Mouse (Mus musculus) embryonic facial prominence, embryonic 15.5 days (tissue): ENCODE results near the gene Slc44a1. TPM values are rescaled to one million over a fixed set of nuclear protein-coding genes. Genes with fewer than 3 reads are reported as not detected.

Experiments
- ATAC-seq: fragments of 200-750 bp; cut with Nextera tagmentation; 2 replicates; pipeline ENCODE4 v1.8.0; 2017; ENCODE audit warnings: low read depth, moderate TSS enrichment; ENCODE audit not compliant: insufficient number of reproducible peaks, low FRiP score, low TSS enrichment
- H3K27ac ChIP-seq: fragments of 300-500 bp; sonication (generic); replicated peaks from 2 replicates; pipeline ENCODE4 v1.5.1; 2015; ENCODE audit warnings: mild to moderate bottlenecking, inconsistent platforms
- H3K27me3 ChIP-seq: fragments of 300-500 bp; sonication (generic); 2 replicates; pipeline ENCODE4 v1.6.1; 2015; ENCODE audit warnings: inconsistent platforms
- H3K36me3 ChIP-seq: fragments of 300-500 bp; sonication (generic); 2 replicates; pipeline ENCODE4 v1.6.1; 2015; ENCODE audit warnings: mild to moderate bottlenecking, inconsistent platforms
- H3K4me1 ChIP-seq: fragments of 300-500 bp; sonication (generic); 2 replicates; pipeline ENCODE4 v1.6.1; 2015; ENCODE audit warnings: inconsistent platforms
- H3K4me2 ChIP-seq: fragments of 300-500 bp; sonication (generic); replicated peaks from 2 replicates; pipeline ENCODE4 v1.6.1; 2015; ENCODE audit warnings: mild to moderate bottlenecking, inconsistent platforms
- H3K4me3 ChIP-seq: fragments of 300-500 bp; sonication (generic); replicated peaks from 2 replicates; pipeline ENCODE4 v1.5.1; 2015; ENCODE audit warnings: mild to moderate bottlenecking, inconsistent platforms
- H3K9ac ChIP-seq: fragments of 300-500 bp; sonication (generic); 2 replicates; pipeline ENCODE4 v1.6.1; 2015; ENCODE audit warnings: inconsistent platforms
- H3K9me3 ChIP-seq: fragments of 300-500 bp; sonication (generic); replicated peaks from 2 replicates; pipeline ENCODE4 v1.6.1; 2016; ENCODE audit warnings: inconsistent platforms
- WGBS: fragments of 180-500 bp; shearing (Covaris S2); methylation state at CpG from one replicate; pipeline ENCODE4 v1.1.7; 2015; 5-methylcytosine and 5-hydroxymethylcytosine counted together
- polyA plus RNA-seq: library from polyadenylated mRNA; unstranded; fragments of >200 nt; fragmentation: Nextera tagmentation; extraction: Ambion mirVana; gene quantifications from 2 replicates; pipeline ENCODE4 v1.2.1, GENCODE M21; 2015

The Slc44a1 gene
- polyA plus RNA-seq, 1 experiment from 2014 or later: 47.9 TPM

- H3K4me2 ChIP-seq: no peak overlapping the region
- ATAC-seq: no peak
- 0 out of 2 replicates have a peak overlapping the region, but pooled peaks have one; percentile 17 for H3K27ac ChIP-seq
- H3K36me3 ChIP-seq: no peaks in the 10 kb centered on the region
- H3K9ac ChIP-seq: no peak overlapping the region
- H3K4me1 ChIP-seq: peaks cover 11% of the 10 kb centered on the region; the same call in 1 of the 2 replicates
- no peaks in the 10 kb centered on the region for H3K27me3 ChIP-seq
- H3K4me3 ChIP-seq: no peak overlapping the region
- no peaks in the 10 kb centered on the region for H3K9me3 ChIP-seq
- WGBS: 12% methylated on average over 5 of the region's 5 CpGs
Observed at GRCm38 (mm10) chr4:53409526-53410085, 30.6 kb upstream of the Slc44a1 start.

GRCm38 (mm10) chr4:53410752-53411151 lies 29.5 kb upstream of the Slc44a1 start:
- Histone ChIP-seq H3K36me3 (no peaks in the 10 kb centered on the region), H3K9ac (no peak overlapping the region), H3K4me3 (no peak overlapping the region), H3K27me3 (no peaks in the 10 kb centered on the region), H3K4me2 (no peak overlapping the region), H3K9me3 (no peaks in the 10 kb centered on the region), H3K27ac (no peak overlapping the region), H3K4me1 (peaks cover 12% of the 10 kb centered on the region)
- 70% methylated on average over 5 of the region's 5 CpGs for WGBS
- no peak for ATAC-seq

GRCm38 (mm10) chr4:53411958-53412870 lies 28.0 kb upstream of the Slc44a1 start:
- no peak for ATAC-seq
- H3K9me3 ChIP-seq: no peaks in the 10 kb centered on the region
- no peaks in the 10 kb centered on the region for H3K27me3 ChIP-seq
- no peak overlapping the region for H3K4me3 ChIP-seq
- H3K4me1 ChIP-seq: peaks cover 24% of the 10 kb centered on the region
- H3K36me3 ChIP-seq: no peaks in the 10 kb centered on the region
- no peak overlapping the region for H3K27ac ChIP-seq
- H3K9ac ChIP-seq: no peak overlapping the region
- 82% methylated on average over 9 of the region's 9 CpGs for WGBS
- no peak overlapping the region for H3K4me2 ChIP-seq

GRCm38 (mm10) chr4:53412991-53413390 lies 27.2 kb upstream of the Slc44a1 start:
- ATAC-seq: no peak
- WGBS: 51% methylated on average over 6 of the region's 6 CpGs
- no peak overlapping the region for H3K27ac ChIP-seq

DNA sequence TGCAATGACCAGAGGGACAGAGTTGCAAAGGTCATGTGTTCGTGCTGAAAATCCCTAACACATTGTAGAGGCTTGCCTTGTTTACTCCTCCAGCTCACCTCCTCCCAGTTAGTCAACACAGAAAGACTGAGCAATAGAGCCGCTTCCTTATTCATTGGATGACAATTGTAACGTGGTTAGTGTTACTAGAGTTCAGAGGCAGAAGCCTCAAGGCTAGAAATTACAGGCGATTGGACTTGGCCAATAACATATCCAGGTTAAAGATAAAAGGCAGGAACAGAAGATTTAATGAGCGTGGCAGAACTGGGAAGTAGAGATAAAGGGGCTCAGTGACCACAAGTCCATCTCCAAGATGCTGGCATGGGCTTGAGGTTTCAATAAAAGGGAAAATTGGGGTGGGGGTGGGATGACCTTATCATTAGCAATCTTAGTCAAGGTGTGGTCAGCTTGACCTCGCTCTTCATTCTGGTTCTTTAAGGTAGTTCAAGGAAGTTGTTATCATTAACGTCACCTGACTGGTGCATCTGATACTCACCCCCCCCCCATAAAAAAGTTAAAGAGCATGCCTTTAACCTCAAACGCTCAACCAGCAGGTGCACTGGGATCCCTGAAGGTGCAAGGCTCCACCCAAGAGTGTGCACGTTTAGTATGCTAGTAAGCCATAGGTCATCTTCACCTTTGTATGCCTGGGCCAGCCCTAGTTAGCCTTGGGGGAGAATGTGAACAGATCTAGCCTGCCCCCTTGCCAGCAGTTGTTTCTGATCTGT lies 26.0 kb upstream of the Slc44a1 start:
- no peaks in the 10 kb centered on the region for H3K9me3 ChIP-seq
- H3K27ac ChIP-seq: no peak overlapping the region
- H3K4me1 ChIP-seq: peaks cover 26% of the 10 kb centered on the region
- H3K4me2 ChIP-seq: no peak overlapping the region
- no peak for ATAC-seq
- WGBS: 72% methylated on average over 9 of the region's 9 CpGs
- H3K4me3 ChIP-seq: no peak overlapping the region
- H3K27me3 ChIP-seq: no peaks in the 10 kb centered on the region
- H3K36me3 ChIP-seq: no peaks in the 10 kb centered on the region
- no peak overlapping the region for H3K9ac ChIP-seq

More at GRCm38 (mm10) chr4:53412991-53413390, 27.2 kb upstream of the Slc44a1 start:
- H3K36me3 ChIP-seq: no peaks in the 10 kb centered on the region
- peaks cover 26% of the 10 kb centered on the region for H3K4me1 ChIP-seq
- H3K9me3 ChIP-seq: no peaks in the 10 kb centered on the region
- no peak overlapping the region for H3K4me3 ChIP-seq
- no peak overlapping the region for H3K9ac ChIP-seq
- no peak overlapping the region for H3K4me2 ChIP-seq
- no peaks in the 10 kb centered on the region for H3K27me3 ChIP-seq

DNA sequence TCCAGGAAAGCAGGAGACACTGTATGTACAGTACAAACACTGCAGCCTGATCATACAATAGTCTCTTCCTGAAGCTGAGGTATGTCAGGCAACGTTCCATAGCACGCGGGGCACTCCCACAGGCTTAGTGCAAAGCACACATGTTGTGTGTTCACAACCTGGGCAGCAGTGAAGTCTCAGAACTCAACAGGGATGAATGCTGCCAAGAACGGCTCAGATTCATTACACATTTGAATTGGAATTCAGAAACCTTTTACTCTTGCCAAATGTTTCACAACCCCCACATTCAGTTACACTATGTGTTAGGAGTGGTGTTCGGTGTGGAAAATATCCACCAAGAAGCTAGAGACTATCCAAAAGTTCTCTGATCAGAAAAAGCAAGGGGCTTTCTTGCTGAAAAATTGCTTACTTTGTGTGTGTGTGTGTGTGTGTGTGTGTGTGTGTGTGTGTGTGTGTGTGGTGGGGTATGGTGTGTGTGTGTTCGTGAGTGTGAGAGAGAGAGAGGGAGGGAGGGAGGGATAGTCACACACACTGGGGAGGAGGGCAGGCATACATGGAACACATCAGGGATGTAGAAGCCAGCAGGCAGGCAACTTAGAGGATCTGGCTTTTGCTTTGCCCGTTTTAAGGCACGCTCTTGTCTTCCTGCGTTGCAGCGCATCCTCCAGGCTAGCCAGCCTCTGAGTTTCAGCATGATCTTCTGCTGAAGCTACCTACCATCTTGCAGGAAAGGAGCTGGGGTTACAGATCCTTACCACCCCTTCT lies 24.2 kb upstream of the Slc44a1 start:
- H3K36me3 ChIP-seq: no peaks in the 10 kb centered on the region
- peak overlapping the region; percentile 87 for H3K27ac ChIP-seq
- H3K9me3 ChIP-seq: no peaks in the 10 kb centered on the region
- no peak overlapping the region for H3K9ac ChIP-seq
- H3K27me3 ChIP-seq: no peaks in the 10 kb centered on the region
- H3K4me2 ChIP-seq: no peak overlapping the region
- H3K4me3 ChIP-seq: no peak overlapping the region
- H3K4me1 ChIP-seq: peaks cover 19% of the 10 kb centered on the region
- ATAC-seq: peak; percentile 86
- WGBS: 49% methylated on average over 9 of the region's 10 CpGs

DNA sequence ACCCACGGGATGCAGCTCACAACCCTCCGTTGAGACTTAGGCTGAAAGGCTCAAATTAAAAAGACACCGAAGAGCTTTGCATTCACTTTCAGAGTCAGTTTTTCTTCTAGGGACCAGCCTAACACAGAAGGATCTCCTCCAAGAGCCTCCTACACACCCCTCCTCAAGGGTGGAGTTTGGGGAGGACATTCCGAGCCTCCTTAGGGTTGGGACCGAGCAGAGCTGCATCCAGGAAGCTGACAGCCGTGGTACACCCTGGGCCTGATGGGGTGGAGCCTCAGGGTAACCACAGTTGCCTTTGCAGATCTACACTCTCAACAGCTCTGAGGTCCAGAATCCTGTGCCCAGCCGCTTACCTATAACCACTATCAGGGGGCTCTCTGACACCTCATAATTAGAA lies 23.3 kb upstream of the Slc44a1 start:
- no peaks in the 10 kb centered on the region for H3K27me3 ChIP-seq
- no peak overlapping the region for H3K4me2 ChIP-seq
- ATAC-seq: no peak
- H3K36me3 ChIP-seq: no peaks in the 10 kb centered on the region
- H3K9ac ChIP-seq: no peak overlapping the region
- no peaks in the 10 kb centered on the region for H3K9me3 ChIP-seq
- 47% methylated on average over 7 of the region's 7 CpGs for WGBS
- H3K4me1 ChIP-seq: peaks cover 19% of the 10 kb centered on the region
- no peak overlapping the region for H3K4me3 ChIP-seq
- peak overlapping the region; percentile 87 for H3K27ac ChIP-seq

DNA sequence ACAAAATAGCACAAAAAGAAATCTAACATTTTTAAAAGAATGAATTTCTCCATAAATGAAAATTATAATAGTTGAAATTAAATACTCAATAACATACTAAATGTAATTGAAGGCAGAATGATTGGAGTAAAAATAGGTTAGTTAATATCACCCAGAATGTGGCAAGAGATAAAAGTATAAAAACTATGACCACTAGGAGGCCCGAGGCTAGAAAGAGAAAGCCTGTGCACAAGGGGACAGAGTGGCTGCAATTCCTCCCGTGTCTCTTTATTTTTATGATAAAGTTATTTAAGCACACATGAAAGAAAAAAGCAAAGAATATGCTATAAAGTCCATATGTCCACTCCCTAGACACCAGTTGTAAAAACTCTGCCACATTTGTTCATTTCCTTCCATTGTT lies 17.4 kb upstream of the Slc44a1 start:
- Histone ChIP-seq H3K9ac (no peak overlapping the region), H3K27me3 (no peaks in the 10 kb centered on the region), H3K4me2 (no peak overlapping the region), H3K9me3 (no peaks in the 10 kb centered on the region), H3K4me1 (no peaks in the 10 kb centered on the region), H3K36me3 (no peaks in the 10 kb centered on the region), H3K4me3 (no peak overlapping the region), H3K27ac (no peak overlapping the region)
- WGBS: 62% methylated on average over 2 of the region's 2 CpGs
- no peak for ATAC-seq

- H3K27ac ChIP-seq: no peak overlapping the region
- no peaks in the 10 kb centered on the region for H3K4me1 ChIP-seq
- H3K4me3 ChIP-seq: no peak overlapping the region
- WGBS: 80% methylated on average over 4 of the region's 4 CpGs
- no peak for ATAC-seq
- H3K4me2 ChIP-seq: no peak overlapping the region
- H3K9me3 ChIP-seq: no peaks in the 10 kb centered on the region
- no peaks in the 10 kb centered on the region for H3K27me3 ChIP-seq
- no peak overlapping the region for H3K9ac ChIP-seq
- H3K36me3 ChIP-seq: no peaks in the 10 kb centered on the region
Observed at GRCm38 (mm10) chr4:53427120-53427519, 13.1 kb upstream of the Slc44a1 start.

DNA sequence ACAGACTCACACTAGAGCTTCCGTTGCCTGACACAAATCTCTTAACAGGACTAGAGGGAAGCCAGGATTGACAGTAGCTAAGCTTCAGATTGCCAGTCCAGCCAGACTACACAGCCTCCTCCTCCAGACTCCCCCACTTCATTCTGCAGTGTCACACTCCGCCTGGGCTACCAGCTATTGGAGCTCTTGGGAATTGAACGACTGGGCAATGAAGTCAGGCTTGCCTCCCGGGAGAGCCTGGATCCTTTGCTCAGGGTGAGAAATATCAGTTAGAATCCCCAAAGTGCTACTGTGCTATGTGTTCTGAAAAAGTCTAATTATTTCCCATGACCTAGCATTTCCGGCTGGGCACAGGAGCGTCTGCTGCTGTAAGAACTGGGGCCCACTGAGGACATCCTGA lies 9.7 kb upstream of the Slc44a1 start:
- H3K9me3 ChIP-seq: no peaks in the 10 kb centered on the region
- no peak overlapping the region for H3K27ac ChIP-seq
- H3K4me3 ChIP-seq: no peak overlapping the region
- WGBS: 67% methylated on average over 6 of the region's 6 CpGs
- H3K27me3 ChIP-seq: no peaks in the 10 kb centered on the region
- no peaks in the 10 kb centered on the region for H3K4me1 ChIP-seq
- no peak overlapping the region for H3K9ac ChIP-seq
- H3K36me3 ChIP-seq: no peaks in the 10 kb centered on the region
- no peak for ATAC-seq
- no peak overlapping the region for H3K4me2 ChIP-seq
